Mouse (Mus musculus): ENCODE measurements around the gene Sirpa. TPM values are rescaled to one million over a fixed set of nuclear protein-coding genes. Genes with fewer than 3 reads are reported as not detected.

Sirpa gene
- polyA plus RNA-seq, 1 experiment = 106 TPM

- Histone ChIP-seq H3K4me1 (ENCODE audit: control insufficient read depth, insufficient read depth, low read length) (no peaks in the 10 kb centered on the region), H3K4me3 (ENCODE audit: insufficient read depth, low read depth, low read length) (no peak overlapping the region), H3K36me3 (ENCODE audit: control insufficient read depth, insufficient read depth, low read length) (no peaks in the 10 kb centered on the region), H3K27ac (ENCODE audit: insufficient read depth, low read depth, low read length) (no peak overlapping the region), H3K27me3 (replicated peaks; ENCODE audit: control insufficient read depth, insufficient read depth, low read length) (no peaks in the 10 kb centered on the region)
- WGBS = 42% methylated on average over 4 of the region's 4 CpGs
- no peak for TF ChIP-seq POLR2A (IDR thresholded peaks at IDR 0.05; ENCODE audit: low read depth, low read length)
- no peak for DNase-seq
Measured at GRCm38 (mm10) chr2:129573701-129574273, 18.8 kb upstream of the Sirpa start.

- Histone ChIP-seq H3K36me3 (ENCODE audit: control insufficient read depth, insufficient read depth, low read length) (no peaks in the 10 kb centered on the region), H3K27ac (ENCODE audit: insufficient read depth, low read depth, low read length) (no peak overlapping the region), H3K4me1 (ENCODE audit: control insufficient read depth, insufficient read depth, low read length) (no peaks in the 10 kb centered on the region), H3K27me3 (replicated peaks; ENCODE audit: control insufficient read depth, insufficient read depth, low read length) (no peaks in the 10 kb centered on the region), H3K4me3 (ENCODE audit: insufficient read depth, low read depth, low read length) (no peak overlapping the region)
- 20% methylated on average over 24 of the region's 24 CpGs for WGBS
- TF ChIP-seq CTCF (conservative IDR thresholded peaks at IDR 0.05; ENCODE audit: insufficient read depth, insufficient read length, low read depth, low read length) (no peak), POLR2A (IDR thresholded peaks at IDR 0.05; ENCODE audit: low read depth, low read length) (no peak)
- DNase-seq = no peak
Measured at GRCm38 (mm10) chr2:129574395-129575046, 18.1 kb upstream of the Sirpa start.

- Histone ChIP-seq H3K27ac (ENCODE audit: insufficient read depth, low read depth, low read length) (no peak overlapping the region), H3K27me3 (replicated peaks; ENCODE audit: control insufficient read depth, insufficient read depth, low read length) (no peaks in the 10 kb centered on the region), H3K4me3 (ENCODE audit: insufficient read depth, low read depth, low read length) (no peak overlapping the region), H3K4me1 (ENCODE audit: control insufficient read depth, insufficient read depth, low read length) (no peaks in the 10 kb centered on the region), H3K36me3 (ENCODE audit: control insufficient read depth, insufficient read depth, low read length) (no peaks in the 10 kb centered on the region)
- TF ChIP-seq POLR2A (IDR thresholded peaks at IDR 0.05; ENCODE audit: low read depth, low read length) (no peak), CTCF (conservative IDR thresholded peaks at IDR 0.05; ENCODE audit: insufficient read depth, insufficient read length, low read depth, low read length) (no peak)
- no peak for DNase-seq
- WGBS = over 99% methylated on average over 4 of the region's 4 CpGs
Measured at GRCm38 (mm10) chr2:129575113-129575512, 17.5 kb upstream of the Sirpa start.

GRCm38 (mm10) chr2:129576611-129577447, 15.8 kb upstream of the Sirpa start:
- Histone ChIP-seq H3K4me3 (ENCODE audit: insufficient read depth, low read depth, low read length) (no peak overlapping the region), H3K36me3 (ENCODE audit: control insufficient read depth, insufficient read depth, low read length) (no peaks in the 10 kb centered on the region), H3K27me3 (replicated peaks; ENCODE audit: control insufficient read depth, insufficient read depth, low read length) (no peaks in the 10 kb centered on the region), H3K4me1 (ENCODE audit: control insufficient read depth, insufficient read depth, low read length) (no peaks in the 10 kb centered on the region), H3K27ac (ENCODE audit: insufficient read depth, low read depth, low read length) (no peak overlapping the region)
- TF ChIP-seq CTCF (conservative IDR thresholded peaks at IDR 0.05; ENCODE audit: insufficient read depth, insufficient read length, low read depth, low read length) (no peak), POLR2A (IDR thresholded peaks at IDR 0.05; ENCODE audit: low read depth, low read length) (no peak)
- DNase-seq = no peak
- 93% methylated on average over 8 of the region's 8 CpGs for WGBS

- TF ChIP-seq CTCF (conservative IDR thresholded peaks at IDR 0.05; ENCODE audit: insufficient read depth, insufficient read length, low read depth, low read length) = no peak
- TF ChIP-seq POLR2A (IDR thresholded peaks at IDR 0.05; ENCODE audit: low read depth, low read length) = no peak
- DNase-seq = no peak
- Histone ChIP-seq H3K4me3 (ENCODE audit: insufficient read depth, low read depth, low read length) (no peak overlapping the region), H3K27ac (ENCODE audit: insufficient read depth, low read depth, low read length) (no peak overlapping the region), H3K27me3 (replicated peaks; ENCODE audit: control insufficient read depth, insufficient read depth, low read length) (no peaks in the 10 kb centered on the region), H3K4me1 (ENCODE audit: control insufficient read depth, insufficient read depth, low read length) (no peaks in the 10 kb centered on the region), H3K36me3 (ENCODE audit: control insufficient read depth, insufficient read depth, low read length) (no peaks in the 10 kb centered on the region)
- 75% methylated on average over 4 of the region's 4 CpGs for WGBS
Measured at GRCm38 (mm10) chr2:129580656-129581055, 12.0 kb upstream of the Sirpa start.

GRCm38 (mm10) chr2:129581826-129582225, 10.8 kb upstream of the Sirpa start:
- no peak overlapping the region for H3K4me3 ChIP-seq (ENCODE audit: insufficient read depth, low read depth, low read length)
- WGBS = 43% methylated on average over 3 of the region's 3 CpGs

GRCm38 (mm10) chr2:129582261-129582660, 10.4 kb upstream of the Sirpa start:
- H3K4me1 ChIP-seq (ENCODE audit: control insufficient read depth, insufficient read depth, low read length) = no peaks in the 10 kb centered on the region
- 78% methylated on average over 4 of the region's 4 CpGs for WGBS
- no peak overlapping the region for H3K4me3 ChIP-seq (ENCODE audit: insufficient read depth, low read depth, low read length)
- no peak overlapping the region for H3K27ac ChIP-seq (ENCODE audit: insufficient read depth, low read depth, low read length)
- no peaks in the 10 kb centered on the region for H3K27me3 ChIP-seq (replicated peaks; ENCODE audit: control insufficient read depth, insufficient read depth, low read length)
- DNase-seq = peak; percentile 62
- TF ChIP-seq CTCF (conservative IDR thresholded peaks at IDR 0.05; ENCODE audit: insufficient read depth, insufficient read length, low read depth, low read length) (no peak), POLR2A (IDR thresholded peaks at IDR 0.05; ENCODE audit: low read depth, low read length) (no peak)
- H3K36me3 ChIP-seq (ENCODE audit: control insufficient read depth, insufficient read depth, low read length) = no peaks in the 10 kb centered on the region

More at GRCm38 (mm10) chr2:129581826-129582225, 10.8 kb upstream of the Sirpa start:
- peak; percentile 66 for DNase-seq
- Histone ChIP-seq H3K27me3 (replicated peaks; ENCODE audit: control insufficient read depth, insufficient read depth, low read length) (no peaks in the 10 kb centered on the region), H3K4me1 (ENCODE audit: control insufficient read depth, insufficient read depth, low read length) (no peaks in the 10 kb centered on the region), H3K36me3 (ENCODE audit: control insufficient read depth, insufficient read depth, low read length) (no peaks in the 10 kb centered on the region), H3K27ac (ENCODE audit: insufficient read depth, low read depth, low read length) (no peak overlapping the region)
- TF ChIP-seq POLR2A (IDR thresholded peaks at IDR 0.05; ENCODE audit: low read depth, low read length) = no peak
- no peak for TF ChIP-seq CTCF (conservative IDR thresholded peaks at IDR 0.05; ENCODE audit: insufficient read depth, insufficient read length, low read depth, low read length)
